Mouse (Mus musculus): ENCODE results near the gene Slc5a10.
"Not testable (repeated sequence)": the region's sequence is repeated elsewhere in the genome, so short reads cannot be mapped to it uniquely, and the experiment has no call there.

Slc5a10 gene

DNA sequence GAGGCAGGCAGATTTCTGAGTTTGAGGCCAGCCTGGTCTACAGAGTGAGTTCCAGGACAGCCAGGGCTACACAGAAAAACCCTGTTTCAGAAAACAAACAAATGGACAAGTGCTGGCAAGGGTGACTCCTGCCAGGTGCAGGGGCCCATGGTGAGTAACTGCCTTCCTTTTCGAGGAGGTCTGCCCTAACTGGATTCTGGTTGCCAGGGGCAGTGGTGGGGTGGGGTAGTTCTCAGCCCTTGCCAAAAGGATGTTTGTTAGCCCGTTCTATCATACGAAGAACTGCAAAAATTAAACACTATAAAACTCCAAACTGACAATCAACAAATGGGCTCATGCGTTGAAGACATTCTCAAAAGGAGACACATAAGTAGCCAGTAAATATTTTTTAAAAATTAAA is 71.0 kb downstream of the Slc5a10 start:
- no peak for DNase-seq (ENCODE audit: low spot score in 2 of 2)

DNA sequence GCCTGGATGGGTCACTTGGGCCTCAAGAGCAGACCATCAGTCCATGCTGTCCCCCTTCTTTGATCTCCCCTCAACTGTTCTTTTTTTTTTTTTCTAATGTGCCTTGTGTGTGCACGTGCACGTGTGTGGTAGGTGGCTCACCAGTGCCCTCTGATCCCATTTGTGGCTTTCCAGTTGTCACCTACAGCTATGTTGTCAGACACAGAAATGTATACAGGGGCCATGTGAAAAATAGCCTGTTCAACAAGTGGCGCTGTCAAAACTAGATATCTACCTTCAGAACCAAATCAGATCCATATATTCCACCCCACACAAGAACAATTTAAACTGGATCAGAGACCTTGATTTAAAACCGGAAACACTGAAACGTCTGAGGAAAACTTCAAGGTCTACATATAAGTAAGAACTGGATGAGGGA is 71.5 kb downstream of the Slc5a10 start:
- no peak for DNase-seq (ENCODE audit: low spot score in 2 of 2)

DNA sequence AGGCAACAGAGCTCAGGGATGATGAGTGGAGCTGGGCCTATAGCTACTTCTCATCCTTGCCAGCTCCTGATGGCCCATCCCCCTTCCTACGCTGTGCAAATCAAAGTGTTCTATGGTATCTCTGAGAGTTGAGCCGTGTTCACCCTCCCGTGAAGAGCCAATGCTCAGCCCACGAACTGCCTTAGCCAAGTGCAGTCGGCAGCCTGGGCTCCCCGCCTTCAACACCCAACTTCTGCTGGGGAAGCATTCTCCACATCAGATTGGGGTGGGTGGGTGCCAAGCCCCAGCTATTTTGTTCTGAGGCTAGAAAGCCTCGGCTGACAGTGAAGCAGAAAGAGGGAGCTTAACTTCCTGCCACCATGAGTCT is 71.9 kb downstream of the Slc5a10 start:
- DNase-seq (ENCODE audit: low spot score in 2 of 2), result peak; percentile 39 to 74

- DNase-seq (ENCODE audit: low spot score in 2 of 2), result no peak
Measured at GRCm38 (mm10) chr11:61647956-61648748, 72.5 kb downstream of the Slc5a10 start.

DNA sequence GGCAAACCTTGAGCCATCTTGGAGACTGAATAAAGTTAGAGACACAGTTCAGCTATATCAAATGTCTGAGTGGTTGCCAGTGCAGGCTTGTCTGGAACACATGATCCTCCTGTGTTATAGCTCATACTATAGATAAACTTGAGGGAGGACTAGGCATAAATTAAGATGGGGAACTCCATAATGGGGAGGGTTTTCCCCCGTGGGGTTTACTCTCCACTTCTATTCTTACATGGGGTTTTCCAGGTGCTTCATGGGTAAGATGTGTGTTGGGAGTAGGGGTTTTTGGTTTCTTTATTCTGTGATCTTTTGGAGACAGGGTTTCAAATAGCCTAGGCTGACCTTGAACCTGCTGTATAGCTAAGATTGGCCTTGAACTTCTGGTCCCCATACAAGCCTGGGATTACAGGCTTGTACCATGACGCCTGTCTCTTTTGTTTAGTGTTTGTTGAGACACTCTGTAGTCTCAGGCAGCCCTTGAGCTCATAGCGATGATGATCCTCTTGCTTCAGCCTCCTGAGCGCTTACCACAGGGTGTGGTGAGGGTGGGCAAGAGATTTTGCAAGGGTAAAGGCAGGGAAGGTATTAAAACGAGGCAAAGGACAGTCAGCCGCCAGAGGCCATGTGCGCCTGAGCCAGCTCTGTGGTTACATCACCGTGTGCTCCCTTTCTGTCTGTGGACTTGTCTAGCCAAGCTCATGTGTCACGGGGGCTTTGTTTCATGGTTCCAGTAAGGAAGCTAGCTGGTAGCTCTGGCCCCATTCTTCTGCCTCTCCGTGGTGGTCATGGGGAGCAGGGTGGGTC is 73.3 kb downstream of the Slc5a10 start:
- DNase-seq (ENCODE audit: low spot score in 2 of 2), result no peak

DNA sequence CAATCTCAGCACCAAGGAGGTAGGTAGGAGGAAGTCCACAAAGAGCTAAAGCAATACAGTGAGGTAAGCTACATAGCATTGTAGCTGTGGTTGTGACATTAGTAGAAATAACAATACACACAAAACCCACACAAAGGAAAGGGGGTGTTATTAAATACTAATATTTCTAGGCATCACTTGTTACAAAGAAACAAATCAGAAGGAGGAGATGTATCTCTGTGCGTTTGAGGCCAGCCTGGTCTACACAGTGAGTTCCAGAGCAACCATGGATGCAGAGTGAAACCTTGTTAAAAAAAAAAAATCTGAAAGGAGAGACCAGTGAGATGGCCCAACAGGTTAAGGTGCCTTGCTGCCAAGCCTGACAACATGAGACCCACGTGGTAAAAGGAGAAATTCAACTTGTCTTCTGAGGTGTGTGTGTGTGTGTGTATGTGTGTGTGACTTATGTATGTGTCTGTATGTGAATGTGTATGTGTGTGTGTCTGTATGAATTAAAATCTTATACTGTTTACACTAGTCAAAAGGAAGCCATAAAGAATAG is 74.1 kb downstream of the Slc5a10 start:
- no peak for DNase-seq (ENCODE audit: low spot score in 2 of 2)

DNA sequence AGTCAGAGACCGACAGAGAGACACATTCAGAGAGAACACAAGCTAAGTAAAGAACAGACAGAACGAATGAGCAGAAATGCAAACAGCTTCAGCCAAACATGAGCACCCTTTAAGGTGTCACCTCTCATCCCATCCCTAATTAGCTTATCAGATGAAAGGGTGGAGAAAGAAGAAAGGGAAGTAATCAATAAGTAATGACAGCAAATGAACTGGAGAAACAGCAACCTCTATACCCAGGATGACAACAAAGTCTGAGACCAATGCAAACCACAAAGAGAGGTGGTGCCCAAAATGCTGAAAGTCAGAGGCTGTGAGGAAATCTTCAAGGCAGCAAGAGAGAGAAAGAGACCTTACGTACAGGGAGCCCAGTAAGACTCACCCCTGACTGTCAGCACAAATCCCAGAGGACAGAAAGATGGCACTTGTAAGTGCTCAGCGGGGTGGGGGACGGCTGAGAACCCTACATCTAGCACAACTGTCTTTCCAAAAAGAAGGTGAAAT is 75.2 kb downstream of the Slc5a10 start:
- DNase-seq (ENCODE audit: low spot score in 2 of 2), result no peak

DNA sequence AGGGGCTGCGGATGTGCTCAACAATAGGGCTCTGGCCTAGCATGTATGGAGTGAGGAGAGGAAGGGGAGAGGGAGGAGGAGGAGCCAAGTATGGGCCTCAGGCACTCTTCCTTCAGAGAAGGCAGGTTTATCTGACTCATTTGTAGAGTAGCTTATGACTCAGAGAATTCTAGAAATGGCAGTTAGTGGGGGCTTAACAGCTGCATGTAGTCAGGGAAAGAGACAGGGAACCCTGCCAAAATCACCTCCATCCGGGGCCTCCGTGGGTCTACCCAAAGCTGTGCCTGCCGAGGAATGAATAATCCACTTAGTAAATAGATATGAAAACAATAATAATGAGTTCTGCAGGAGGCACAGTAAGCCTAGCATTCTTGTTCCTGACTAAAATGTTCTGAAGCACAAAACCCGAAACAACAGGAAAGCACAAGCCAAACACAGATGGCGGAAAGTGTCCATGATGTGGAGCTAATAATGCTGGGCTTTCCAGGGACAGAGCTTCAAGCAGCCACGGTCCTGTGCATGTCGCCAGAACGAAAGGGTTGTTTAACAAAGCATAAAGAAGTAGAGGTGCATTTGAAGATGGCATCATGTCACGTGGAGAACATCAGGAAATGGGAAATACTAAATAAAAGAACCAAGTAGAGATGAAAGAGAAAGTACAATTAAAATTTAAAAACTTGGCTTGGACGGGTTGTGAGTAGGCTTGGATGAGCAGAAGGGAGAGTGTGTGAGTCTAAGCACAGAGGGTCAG is 75.9 kb downstream of the Slc5a10 start:
- peak; percentile 38 to 66 for DNase-seq (ENCODE audit: low spot score in 2 of 2)

DNA sequence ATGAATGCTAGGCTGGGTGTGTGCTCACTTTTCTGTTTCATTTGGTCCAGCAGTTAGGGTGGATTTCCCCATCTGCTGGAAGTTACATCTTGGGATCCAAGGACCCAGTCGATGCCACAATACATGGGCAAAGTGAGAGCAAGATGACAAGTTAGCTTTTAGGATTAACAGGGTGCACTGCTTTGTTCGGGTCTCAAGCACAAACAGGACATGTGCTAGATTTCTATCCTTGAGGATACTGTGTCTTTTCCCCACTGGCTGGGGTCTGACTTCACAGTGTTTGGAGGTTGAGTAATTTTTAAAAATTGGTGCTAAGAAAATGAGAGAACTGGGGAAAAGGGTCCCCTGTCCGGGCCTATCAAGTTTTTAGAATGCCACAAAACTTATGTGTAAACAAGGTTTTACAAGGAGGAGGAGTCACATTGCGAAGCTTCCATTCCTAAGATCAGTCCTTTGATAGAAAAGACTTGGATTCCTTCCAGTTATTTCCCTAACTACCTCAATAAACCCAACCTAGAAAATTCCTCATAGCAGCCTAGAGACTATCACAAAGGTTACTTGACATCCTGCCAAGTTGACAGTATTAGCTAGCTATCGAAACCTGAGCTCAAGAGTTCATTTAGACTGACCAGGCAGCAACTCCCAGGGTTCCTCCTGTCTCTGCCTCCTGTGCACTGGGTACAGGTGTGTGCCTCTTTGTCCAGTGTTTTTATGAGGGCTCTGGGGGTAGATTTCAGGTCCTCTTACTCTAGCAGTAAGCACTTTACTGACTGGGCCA is 77.3 kb downstream of the Slc5a10 start:
- DNase-seq (ENCODE audit: low spot score in 2 of 2), result no peak

- no peak for DNase-seq (ENCODE audit: low spot score in 2 of 2)
Measured at GRCm38 (mm10) chr11:61642106-61642505, 78.5 kb downstream of the Slc5a10 start.

DNA sequence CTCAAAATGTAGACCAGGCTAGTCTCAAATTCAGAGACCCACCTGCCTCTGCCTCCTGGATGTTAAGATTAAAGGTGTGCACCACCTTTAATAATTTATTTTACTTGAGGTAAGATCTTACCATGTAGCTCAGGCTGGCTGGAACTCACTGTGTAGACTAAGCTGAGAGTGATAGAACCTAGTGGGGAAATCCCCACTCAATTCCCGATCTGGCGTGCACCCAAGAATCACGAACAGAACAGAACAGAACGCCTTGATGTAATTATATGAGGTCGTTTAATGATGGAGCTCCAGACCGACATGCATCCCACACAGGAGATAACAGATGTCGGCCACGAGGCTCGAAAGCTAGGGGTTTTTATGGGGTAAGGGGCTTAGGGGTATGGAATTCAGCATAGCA is 80.0 kb downstream of the Slc5a10 start:
- DNase-seq (ENCODE audit: low spot score in 2 of 2), result not testable (repeated sequence)

DNA sequence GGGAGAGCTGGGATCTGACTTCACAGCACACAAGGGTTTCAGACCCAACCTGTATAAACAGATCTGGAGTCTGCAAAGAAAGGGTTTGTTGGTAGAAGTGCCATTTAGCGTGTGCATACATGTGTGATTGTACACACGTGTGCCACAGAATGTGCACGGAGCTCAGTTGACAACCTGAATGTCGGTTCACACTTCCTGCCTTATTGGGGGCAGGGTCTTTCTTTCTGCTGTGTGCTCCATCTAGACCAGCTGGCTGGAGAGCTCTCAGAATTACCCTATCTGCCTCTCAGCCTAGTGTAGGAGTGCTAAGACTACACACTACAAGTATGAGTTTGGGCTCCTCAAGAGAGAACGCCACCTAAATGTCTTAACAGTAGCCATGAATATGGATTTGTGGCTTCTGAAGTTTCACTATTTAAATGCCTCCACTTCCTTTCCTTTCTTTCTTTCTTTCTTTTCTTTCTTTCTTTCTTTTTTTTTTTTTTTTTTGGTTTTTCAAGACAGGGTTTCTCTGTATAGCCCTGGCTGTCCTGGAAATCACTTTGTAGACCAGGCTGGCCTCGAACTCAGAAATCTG is 80.9 kb downstream of the Slc5a10 start:
- no peak for DNase-seq (ENCODE audit: low spot score in 2 of 2)

- DNase-seq (ENCODE audit: low spot score in 2 of 2), result no peak
Measured at GRCm38 (mm10) chr11:61638764-61639536, 81.7 kb downstream of the Slc5a10 start.

DNA sequence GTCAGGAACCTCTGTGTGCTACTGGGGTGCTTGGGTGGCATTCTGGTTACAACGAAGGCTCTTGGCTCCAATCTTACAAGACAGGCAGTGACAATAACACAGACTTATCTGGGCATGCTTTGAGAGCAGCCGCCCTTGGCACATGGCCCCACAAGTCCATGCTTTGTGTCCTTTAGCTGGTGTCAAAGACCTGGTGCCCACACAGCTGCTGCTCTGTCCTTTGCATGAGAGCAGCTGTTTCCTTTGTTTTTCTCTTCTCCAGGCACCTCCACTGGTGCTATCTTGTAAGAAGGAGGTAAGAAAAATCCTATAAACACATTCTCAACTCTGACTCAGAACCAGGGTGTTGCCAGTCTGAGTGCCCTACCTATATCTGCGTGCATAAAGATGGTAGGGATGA is 82.8 kb downstream of the Slc5a10 start:
- DNase-seq (ENCODE audit: low spot score in 2 of 2), result no peak

GRCm38 (mm10) chr11:61637413-61637812 is 83.2 kb downstream of the Slc5a10 start:
- no peak for DNase-seq (ENCODE audit: low spot score in 2 of 2)

GRCm38 (mm10) chr11:61636309-61636708 is 84.3 kb downstream of the Slc5a10 start:
- DNase-seq (ENCODE audit: low spot score in 2 of 2), result not testable (repeated sequence)

- DNase-seq (ENCODE audit: low spot score in 2 of 2), result no peak
Measured at GRCm38 (mm10) chr11:61629621-61630020, 91.0 kb downstream of the Slc5a10 start.

DNA sequence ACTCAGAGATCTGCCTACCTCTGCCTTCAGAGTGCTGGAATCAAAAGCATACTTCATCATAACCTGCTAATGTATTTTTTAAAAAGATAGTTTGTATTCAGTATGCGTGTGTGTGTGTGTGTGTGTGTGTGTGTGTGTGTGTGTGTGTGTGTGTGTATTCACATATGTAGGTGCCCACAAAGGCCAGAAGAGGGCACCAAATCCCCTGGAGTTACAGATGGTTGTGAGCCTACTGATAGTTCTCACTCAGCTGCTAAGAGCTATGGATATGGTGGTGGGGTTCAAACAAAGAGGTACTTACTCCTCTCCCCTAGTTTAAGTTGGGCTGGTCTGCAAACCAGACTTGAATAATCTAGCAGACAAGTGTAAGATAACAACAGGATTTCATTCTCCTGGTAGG is 94.1 kb downstream of the Slc5a10 start:
- no peak for DNase-seq (ENCODE audit: low spot score in 2 of 2)

DNA sequence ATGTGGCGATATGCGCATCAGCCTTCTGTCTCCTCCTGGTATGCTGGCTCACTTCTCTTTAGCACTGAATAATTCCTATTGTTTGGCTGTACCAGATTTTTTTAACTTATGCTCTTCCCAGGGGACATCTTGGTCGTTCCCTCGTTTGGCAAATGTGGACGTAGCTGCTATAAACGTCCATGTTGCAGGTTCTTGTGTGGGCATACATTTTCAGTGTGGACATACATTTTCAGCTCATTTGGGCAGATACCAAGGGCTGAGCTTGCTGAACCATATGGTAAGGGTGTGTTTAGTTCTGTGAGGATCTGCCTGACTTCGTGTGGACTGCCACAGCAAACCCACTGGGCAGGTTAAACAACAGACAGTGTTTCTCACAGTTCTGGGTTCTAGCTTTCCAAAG is 95.5 kb downstream of the Slc5a10 start:
- DNase-seq (ENCODE audit: low spot score in 2 of 2), result peak in 1 of 2 experiments; percentile 64

All from left cerebral cortex, adult 9 months (tissue).